Mouse (Mus musculus): ENCODE results near the gene Spert.

DNA sequence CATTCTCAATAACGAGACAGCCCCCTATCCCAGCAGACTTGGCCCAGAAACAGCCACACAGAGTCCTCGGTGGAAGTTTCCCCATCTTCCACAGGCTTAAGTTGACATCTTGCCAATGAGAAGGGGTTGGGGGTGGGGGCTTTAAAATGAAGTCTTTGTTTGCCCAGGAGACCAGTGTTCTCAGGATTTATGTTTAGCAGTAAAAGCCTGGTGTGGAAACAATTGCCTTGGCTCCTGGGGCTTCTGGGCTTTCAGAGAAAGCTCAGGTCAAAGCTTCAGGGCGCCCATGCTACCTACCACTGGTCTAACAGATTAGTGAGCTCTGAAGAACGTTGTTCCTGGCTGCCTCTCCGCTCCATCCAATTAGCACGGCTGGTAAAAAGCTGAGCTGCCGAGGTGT lies 43.2 kb upstream of the Spert start:
- TF ChIP-seq GATA1 (IDR thresholded peaks at IDR 0.05; ENCODE audit: low read length) = no peak
- TF ChIP-seq TAL1 (IDR thresholded peaks at IDR 0.05; ENCODE audit: low read length) = no peak

Data from erythroblast, embryonic 14.5 days (primary cell).